Mouse (Mus musculus) CH12.LX (cell line): Measurements from ENCODE around the gene Smc4. TPM values are rescaled to one million over a fixed set of nuclear protein-coding genes. Genes with fewer than 3 reads are reported as not detected.
A peak's percentile ranks its signal among the peaks of the same experiment; 100 is the strongest.

Experiments used
- DNase-seq: peaks from one replicate; pipeline ENCODE4 v3.0.0-alpha.2; 2013; ENCODE audit errors: extremely low read depth
- H3K27ac ChIP-seq: 2 replicates; pipeline ENCODE4 v1.5.1; 2012; ENCODE audit warnings: low read depth, mild to moderate bottlenecking, control low read depth, moderate library complexity; ENCODE audit not compliant: insufficient read depth
- H3K27me3 ChIP-seq: replicated peaks from 2 replicates; pipeline ENCODE3; 2012; ENCODE audit warnings: inconsistent platforms
- H3K36me3 ChIP-seq, 2 experiments: replicated peaks in 1 of 2; 2 replicates each; pipeline versions ENCODE3 to v1.6.1; 2012; ENCODE audit warnings: inconsistent platforms in 1 of 2, low read length in 1 of 2, mild to moderate bottlenecking in 1 of 2, mixed read lengths in 1 of 2, moderate library complexity in 1 of 2; ENCODE audit not compliant: control insufficient read depth in 1 of 2, insufficient read depth in 1 of 2
- H3K4me1 ChIP-seq, 2 experiments: 2 replicates each; pipeline ENCODE4 v1.6.1; 2012; ENCODE audit warnings: inconsistent platforms in 1 of 2, moderate library complexity in 1 of 2; ENCODE audit not compliant: insufficient read depth in 2 of 2, control insufficient read depth in 1 of 2
- H3K4me2 ChIP-seq: 2 replicates; pipeline ENCODE4 v1.6.1; 2012; ENCODE audit warnings: low read depth, mild to moderate bottlenecking, control low read depth; ENCODE audit not compliant: poor library complexity, insufficient read depth, severe bottlenecking
- H3K4me3 ChIP-seq, 3 experiments: fragments of 150-350 bp in 1 of 3; sonication (generic) in 1 of 3; replicated peaks in 1 of 3; 2 replicates each; pipeline versions ENCODE3 to v1.5.1; 2011 to 2012; ENCODE audit warnings: low read depth in 2 of 3, low read length in 2 of 3, mild to moderate bottlenecking in 2 of 3, moderate library complexity in 2 of 3, control low read depth in 1 of 3, improper control_type of control experiment in 1 of 3, inconsistent platforms in 1 of 3, mixed read lengths in 1 of 3; ENCODE audit not compliant: poor library complexity in 1 of 3
- H3K79me2 ChIP-seq: replicated peaks from 2 replicates; pipeline ENCODE4 v1.6.1; 2012; ENCODE audit warnings: mild to moderate bottlenecking, moderate library complexity; ENCODE audit not compliant: control insufficient read depth, poor library complexity, insufficient read depth, severe bottlenecking; ENCODE audit errors: extremely low read depth
- H3K9ac ChIP-seq: 2 replicates; pipeline ENCODE4 v1.6.1; 2012; ENCODE audit warnings: low read depth, mild to moderate bottlenecking, control low read depth, moderate library complexity; ENCODE audit not compliant: insufficient read depth
- H3K9me3 ChIP-seq: replicated peaks from 2 replicates; pipeline ENCODE3; 2012; ENCODE audit warnings: low read length, inconsistent platforms, mixed read lengths
- BHLHE40 ChIP-seq: IDR thresholded peaks from 2 replicates; pipeline ENCODE4 v1.6.1; 2011; ENCODE audit warnings: mild to moderate bottlenecking, low read depth, low read length, improper control_type of control experiment
- CHD1 ChIP-seq: IDR thresholded peaks from 2 replicates; pipeline ENCODE4 v1.6.1; 2012; ENCODE audit warnings: low read depth, low read length, improper control_type of control experiment, inconsistent platforms
- CHD2 ChIP-seq: IDR thresholded peaks from 2 replicates; pipeline ENCODE4 v1.6.1; 2011; ENCODE audit warnings: low read length, improper control_type of control experiment
- CTCF ChIP-seq, 2 experiments: IDR thresholded peaks in 1 of 2; conservative IDR thresholded peaks in 1 of 2; 2 replicates each; pipeline ENCODE4 v1.5.1; 2011 to 2012; ENCODE audit warnings: low read depth in 2 of 2, low read length in 2 of 2, improper control_type of control experiment in 1 of 2, inconsistent platforms in 1 of 2, mild to moderate bottlenecking in 1 of 2, moderate library complexity in 1 of 2
- E2F4 ChIP-seq: IDR thresholded peaks from 2 replicates; pipeline ENCODE4 v1.6.1; 2011; ENCODE audit warnings: low read depth, low read length, improper control_type of control experiment; ENCODE audit not compliant: insufficient replicate concordance
- ETS1 ChIP-seq: conservative IDR thresholded peaks from 2 replicates; pipeline ENCODE4 v1.6.1; 2012; ENCODE audit warnings: low read depth, mild to moderate bottlenecking, inconsistent platforms, low read length, improper control_type of control experiment, moderate library complexity
- HCFC1 ChIP-seq: IDR thresholded peaks from 2 replicates; pipeline ENCODE4 v1.6.1; 2012; ENCODE audit warnings: low read depth, mild to moderate bottlenecking, inconsistent platforms, low read length, improper control_type of control experiment
- IRF4 ChIP-seq: IDR thresholded peaks from 2 replicates; pipeline ENCODE4 v1.6.1; 2014; ENCODE audit warnings: low read depth, mild to moderate bottlenecking, inconsistent platforms, low read length, improper control_type of control experiment
- JUN ChIP-seq: IDR thresholded peaks from 2 replicates; pipeline ENCODE4 v1.6.1; 2011; ENCODE audit warnings: low read depth, mild to moderate bottlenecking, low read length, improper control_type of control experiment, moderate library complexity; ENCODE audit not compliant: insufficient read depth
- JUND ChIP-seq: conservative IDR thresholded peaks from 2 replicates; pipeline ENCODE4 v1.6.1; 2011; ENCODE audit warnings: low read depth, low read length, improper control_type of control experiment
- KAT2A ChIP-seq: IDR thresholded peaks from 2 replicates; pipeline ENCODE4 v1.6.1; 2012; ENCODE audit warnings: low read length, improper control_type of control experiment, inconsistent platforms; ENCODE audit not compliant: insufficient replicate concordance
- MAFK ChIP-seq: IDR thresholded peaks from 2 replicates; pipeline ENCODE4 v1.6.1; 2011; ENCODE audit warnings: low read length, improper control_type of control experiment; ENCODE audit not compliant: insufficient replicate concordance
- MAX ChIP-seq: IDR thresholded peaks from 2 replicates; pipeline ENCODE4 v1.6.1; 2011; ENCODE audit warnings: low read length, improper control_type of control experiment
- MAZ ChIP-seq: IDR thresholded peaks from 2 replicates; pipeline ENCODE4 v1.6.1; 2012; ENCODE audit warnings: low read depth, mild to moderate bottlenecking, inconsistent platforms, low read length, improper control_type of control experiment, moderate library complexity
- MEF2A ChIP-seq: IDR thresholded peaks from 2 replicates; pipeline ENCODE4 v1.6.1; 2014; ENCODE audit warnings: low read depth, mild to moderate bottlenecking, inconsistent platforms, low read length, improper control_type of control experiment, borderline replicate concordance
- MXI1 ChIP-seq: IDR thresholded peaks from 2 replicates; pipeline ENCODE4 v1.6.1; 2011; ENCODE audit warnings: mild to moderate bottlenecking, low read depth, low read length, improper control_type of control experiment
- MYC ChIP-seq: IDR thresholded peaks from 2 replicates; pipeline ENCODE4 v1.6.1; 2011; ENCODE audit warnings: low read depth, mild to moderate bottlenecking, improper control_type of control experiment, low read length
- NELFE ChIP-seq: IDR thresholded peaks from 2 replicates; pipeline ENCODE4 v1.6.1; 2011; ENCODE audit warnings: low read depth, low read length, improper control_type of control experiment
- PAX5 ChIP-seq: IDR thresholded peaks from 2 replicates; pipeline ENCODE4 v1.6.1; 2012; ENCODE audit warnings: low read length, inconsistent platforms, mixed read lengths
- POLR2A ChIP-seq: IDR thresholded peaks from 2 replicates; pipeline ENCODE4 v1.6.1; 2011; ENCODE audit warnings: low read depth, mild to moderate bottlenecking, improper control_type of control experiment, low read length
- POLR2AphosphoS2 ChIP-seq: IDR thresholded peaks from 2 replicates; pipeline ENCODE4 v1.6.1; 2011; ENCODE audit warnings: low read depth, low read length, improper control_type of control experiment
- RAD21 ChIP-seq: IDR thresholded peaks from 2 replicates; pipeline ENCODE4 v1.6.1; 2011; ENCODE audit warnings: low read depth, mild to moderate bottlenecking, low read length, improper control_type of control experiment, moderate library complexity
- RCOR1 ChIP-seq: conservative IDR thresholded peaks from 2 replicates; pipeline ENCODE4 v1.6.1; 2012; ENCODE audit warnings: low read depth, mild to moderate bottlenecking, inconsistent platforms, low read length, improper control_type of control experiment
- SIN3A ChIP-seq: IDR thresholded peaks from 2 replicates; pipeline ENCODE4 v1.6.1; 2012; ENCODE audit warnings: low read length, improper control_type of control experiment, inconsistent platforms
- SMC3 ChIP-seq: IDR thresholded peaks from 2 replicates; pipeline ENCODE4 v1.6.1; 2011; ENCODE audit warnings: low read depth, low read length, improper control_type of control experiment
- UBTF ChIP-seq: IDR thresholded peaks from 2 replicates; pipeline ENCODE4 v1.6.1; 2012; ENCODE audit warnings: low read depth, mild to moderate bottlenecking, inconsistent platforms, low read length, improper control_type of control experiment, moderate library complexity
- USF2 ChIP-seq: conservative IDR thresholded peaks from 2 replicates; pipeline ENCODE4 v1.6.1; 2011; ENCODE audit warnings: low read depth, low read length, improper control_type of control experiment
- ZC3H11A ChIP-seq: IDR thresholded peaks from 2 replicates; pipeline ENCODE4 v1.6.1; 2012; ENCODE audit warnings: low read depth, mild to moderate bottlenecking, inconsistent platforms, low read length, improper control_type of control experiment
- ZKSCAN1 ChIP-seq: IDR thresholded peaks from 2 replicates; pipeline ENCODE4 v1.6.1; 2012; ENCODE audit warnings: low read depth, inconsistent platforms, low read length, improper control_type of control experiment, borderline replicate concordance
- ZMIZ1 ChIP-seq: IDR thresholded peaks from 2 replicates; pipeline ENCODE4 v1.6.1; 2012; ENCODE audit warnings: low read depth, mild to moderate bottlenecking, inconsistent platforms, low read length, improper control_type of control experiment
- dilution Hi-C: fragments of 300-500 bp; cut with MboI; formaldehyde crosslinking; loops from 2 replicates; pipeline ENCODE4 v1.14.3; 2020; ENCODE audit warnings: low sequenced_read_pairs; ENCODE audit not compliant: extremely low pct_unique_long_range_greater_than_20kb, extremely low pct_ligation_motif_present
- in situ Hi-C: fragments of 300-500 bp; cut with MboI; formaldehyde crosslinking; loops from 3 replicates; pipeline ENCODE4 v1.14.3; 2019; ENCODE audit warnings: low sequenced_read_pairs, low pct_ligation_motif_present, low pct_unique_long_range_greater_than_20kb, mixed read lengths
- polyA plus RNA-seq: library from polyadenylated mRNA; unstranded; fragments of >175 nt; gene quantifications from 2 replicates; pipeline ENCODE4 v1.2.1, GENCODE M21; 2012; ENCODE audit warnings: low read depth; ENCODE audit not compliant: insufficient read length
- total RNA-seq, 2 experiments: library from RNA; depleted of rRNA; stranded (reverse); fragments of 300-350 nt in 1 of 2; fragments of >200 nt in 1 of 2; gene quantifications; 2 replicates each; pipeline ENCODE4 v1.2.3; 2012 to 2014

The Smc4 gene
- total and polyA plus RNA-seq, 3 experiments = 57.2 to 140 (median 116) TPM

DNA sequence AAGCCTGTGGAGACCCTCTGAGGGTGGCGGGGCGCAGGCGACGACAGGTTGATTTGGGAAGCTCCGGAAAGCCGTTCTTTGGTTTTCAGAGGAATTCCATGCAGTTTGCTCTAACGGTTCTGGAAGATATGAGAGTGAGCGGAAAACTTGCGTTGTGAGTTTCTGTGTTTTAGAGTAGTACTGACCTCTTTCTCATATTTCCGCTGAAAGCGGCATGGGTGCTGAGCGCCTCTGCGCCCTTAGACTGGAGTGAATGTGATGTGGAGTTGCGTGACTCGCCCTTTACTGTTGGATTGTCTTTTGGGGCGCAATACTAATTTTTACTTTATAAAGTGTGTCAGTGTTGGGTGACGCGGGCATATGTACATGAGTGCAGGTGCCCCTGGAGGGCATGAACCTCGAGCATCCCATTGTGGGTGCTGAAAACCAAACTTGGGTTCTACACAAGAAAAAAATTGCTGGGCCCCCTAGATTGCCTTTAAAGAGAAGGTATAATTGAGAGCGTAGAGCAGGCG lies 1.8 kb downstream of the Smc4 start:
- Histone ChIP-seq H3K9me3 (peaks cover 2% of the 10 kb centered on the region), H3K27ac (peak overlapping the region; percentile 78), H3K79me2 (peaks cover 39% of the 10 kb centered on the region), H3K4me3 (peak overlapping the region; percentile 57 to 97 (median 89)), H3K4me2 (peak overlapping the region; percentile 88), H3K9ac (peak overlapping the region; percentile 80), H3K4me1 (peaks cover 0 to 22% of the 10 kb centered on the region in 2 experiments; a peak in 1 of 4 replicates), H3K27me3 (no peaks in the 10 kb centered on the region), H3K36me3 (peaks cover 2 to 20% of the 10 kb centered on the region in 2 experiments)
- in situ Hi-C loops = no loop called here
- dilution Hi-C loops = no loop called here
- no peak for DNase-seq
- TF ChIP-seq KAT2A (no peak), MEF2A (no peak), ETS1 (no peak), RCOR1 (no peak), IRF4 (0 out of 2 replicates have a peak, but pooled peaks have one; percentile 12), E2F4 (no peak), CHD1 (0 out of 2 replicates have a peak, but pooled peaks have one; percentile 37), USF2 (no peak), MAX (peak; percentile 28; the same call in 1 of the 2 replicates), SIN3A (no peak; the same call in 1 of the 2 replicates), MXI1 (peak; percentile 77; the same call in 1 of the 2 replicates), ZMIZ1 (no peak), POLR2A (no peak), CHD2 (no peak), ZKSCAN1 (no peak), ZC3H11A (no peak), JUN (no peak), PAX5 (no peak), MYC (no peak), CTCF (conservative IDR thresholded peaks at IDR 0.05 in 1 of 2, IDR thresholded peaks at IDR 0.05 in 1 of 2; ENCODE audit: low read depth in 2 of 2, low read length in 2 of 2) (no peak), MAFK (no peak), UBTF (no peak), SMC3 (no peak), HCFC1 (no peak), POLR2AphosphoS2 (no peak), RAD21 (no peak), NELFE (no peak), BHLHE40 (no peak), JUND (no peak), MAZ (no peak)
